Mouse (Mus musculus) embryonic stem cell, embryonic (primary cell): ENCODE measurements at regions not wholly inside any gene's neighbourhood (a gene's known extent, or its start where the extent isn't known, plus 50 kb on each side); places are given as distances from the start of the nearest gene placed in this dataset.

Experiments used
- CTCF ChIA-PET, 4 experiments: fragments of 300-600 bp in 2 of 4; fragments of 350-600 bp in 2 of 4; sonication (Branson Sonifier 250); formaldehyde crosslinking; loops; one replicate each; lab custom pipeline; 2022; ENCODE audit warnings: inconsistent platforms in 2 of 4; lab: Charles Lee
- POLR2A ChIA-PET, 4 experiments: fragments of 300-600 bp in 2 of 4; fragments of 350-600 bp in 2 of 4; sonication (Branson Sonifier 250); formaldehyde crosslinking; loops; one replicate each; lab custom pipeline; 2022; ENCODE audit warnings: antibody characterized with exemption in 4 of 4, inconsistent platforms in 1 of 4; lab: Charles Lee

DNA sequence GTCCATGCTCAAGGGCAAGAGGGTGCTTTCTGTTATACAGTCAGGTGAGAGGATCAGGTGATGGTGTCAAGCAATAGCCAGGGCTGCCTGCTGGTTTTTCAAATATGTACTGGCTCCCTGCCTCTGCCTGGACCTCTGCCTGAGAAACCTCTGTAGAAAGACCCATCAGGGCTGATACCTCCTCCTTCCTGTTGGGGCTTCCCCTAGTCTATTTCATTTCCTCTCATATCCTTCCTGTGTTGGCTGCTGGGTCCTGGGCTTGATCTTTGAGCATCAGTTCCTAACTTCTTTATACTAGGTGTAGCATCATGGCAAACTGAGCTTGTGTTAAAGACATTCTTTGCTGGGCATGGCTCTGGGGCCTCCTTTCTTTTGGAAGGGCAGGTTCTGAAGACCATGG is 89.5 kb downstream of the Tmem38b start:
- CTCF ChIA-PET = interaction anchor here in 2 of 4 experiments (0.7 to 1.0 kb wide), 2 partner anchors 16 to 459 kb away, joined by 3 to 5 read pairs; no protein-coding TSS in a partner anchor
- POLR2A ChIA-PET = interaction anchor here in 1 of 4 experiments (1.1 kb wide), 2 partner anchors 9 to 165 kb away, joined by 3 read pairs; no protein-coding TSS in a partner anchor

DNA sequence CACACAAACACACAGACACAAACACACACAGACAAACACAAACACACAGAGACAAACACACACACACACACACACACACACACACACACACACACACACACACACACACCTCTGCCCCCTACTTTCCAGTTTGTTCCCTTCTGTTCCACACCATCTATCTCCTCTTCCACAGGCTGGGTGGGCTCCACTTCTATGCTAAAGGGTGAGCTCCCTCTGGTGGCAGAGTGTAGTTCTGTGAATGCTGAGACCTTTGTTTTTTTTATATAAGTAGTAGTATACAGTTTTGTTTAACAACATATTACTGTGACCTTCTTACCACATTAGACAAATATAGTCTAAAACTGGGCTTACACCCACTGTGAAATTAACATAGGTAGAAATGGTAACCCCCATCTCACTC is 93.3 kb downstream of the Tmem38b start:
- ChIA-PET CTCF (interaction anchor here (0.6 to 5.7 kb wide), 21 partner anchors 12 to 1811 kb away, joined by 3 to 40 read pairs (median 3); no protein-coding TSS in a partner anchor), POLR2A (interaction anchor here in 2 of 4 experiments (0.6 kb wide), 2 partner anchors 264 to 642 kb away, joined by 3 to 4 read pairs; no protein-coding TSS in a partner anchor)

DNA sequence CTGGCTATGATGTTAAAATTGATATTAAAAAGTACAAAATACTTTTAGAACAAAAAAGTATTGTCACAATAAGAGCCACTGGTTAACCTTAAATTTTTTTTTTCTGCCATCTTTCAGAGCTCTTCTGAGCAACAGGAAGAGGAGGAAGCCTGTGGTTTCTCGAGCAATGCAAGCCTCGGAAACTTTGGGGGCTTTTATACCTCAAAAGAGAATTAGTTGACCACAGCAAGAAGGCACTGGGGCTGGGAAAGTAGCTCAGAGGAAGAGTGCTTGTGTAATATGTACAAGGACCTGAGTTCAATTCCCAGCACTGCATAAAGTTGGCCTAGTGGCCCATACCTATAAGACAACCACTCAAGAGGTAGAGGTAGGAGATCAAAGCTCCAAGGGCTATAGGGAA is 94.7 kb downstream of the Tmem38b start:
- CTCF ChIA-PET = interaction anchor here (0.6 to 5.7 kb wide), 10 partner anchors 11 to 1188 kb away, joined by 3 to 40 read pairs (median 4); no protein-coding TSS in a partner anchor
- POLR2A ChIA-PET = no interaction called here

DNA sequence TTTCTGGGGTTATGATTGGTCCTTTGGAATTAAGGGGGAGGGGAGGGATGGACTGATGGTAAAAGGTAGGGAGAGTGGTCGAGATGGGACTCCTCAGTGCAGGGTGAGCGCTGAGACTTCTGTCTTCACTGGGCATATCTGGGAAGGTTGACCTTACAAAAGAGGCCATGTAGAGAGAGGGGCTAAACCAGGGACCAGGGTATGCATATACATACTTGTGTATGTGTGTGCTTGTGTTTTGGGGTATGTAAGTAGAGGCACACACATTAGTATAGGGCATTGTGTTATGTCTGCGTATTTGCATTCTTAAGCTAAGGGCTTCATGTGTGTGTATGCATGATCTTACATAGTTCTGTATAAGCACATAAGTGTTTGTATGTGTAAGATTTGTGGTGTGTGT is 105.2 kb downstream of the Tmem38b start:
- POLR2A ChIA-PET = interaction anchor here in 3 of 4 experiments (0.5 to 2.2 kb wide), 10 partner anchors 18 to 1354 kb away, joined by 3 to 9 read pairs (median 4); no protein-coding TSS in a partner anchor

DNA sequence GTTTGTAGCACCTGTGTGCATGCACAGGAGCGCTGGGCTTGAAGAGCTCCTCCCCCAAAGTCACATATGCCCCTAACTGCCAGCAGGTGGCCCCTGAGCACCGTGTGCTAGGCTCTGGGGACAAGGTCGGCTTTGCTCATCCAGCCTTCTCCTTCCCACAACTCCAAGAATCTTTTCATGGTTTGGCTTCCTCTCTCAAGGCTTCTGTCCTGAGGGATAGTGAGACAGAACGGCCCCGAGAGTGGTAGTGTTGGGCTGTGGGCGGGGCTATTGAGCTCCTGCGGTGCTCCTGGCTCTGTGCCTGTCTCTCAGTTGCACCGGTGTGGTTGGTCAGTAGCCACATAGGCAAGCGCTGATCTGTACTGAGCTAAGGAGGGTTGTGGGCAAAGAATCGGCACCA is 105.7 kb downstream of the Tmem38b start:
- ChIA-PET POLR2A (interaction anchor here in 3 of 4 experiments (0.5 to 2.2 kb wide), 11 partner anchors 17 to 1353 kb away, joined by 3 to 9 read pairs (median 4); no protein-coding TSS in a partner anchor), CTCF (interaction anchor here (0.5 to 2.2 kb wide), 53 partner anchors 9 to 1309 kb away, joined by 3 to 18 read pairs (median 4); partner anchors contain the start of gene Tal2 (in 1 of the 4))

More for the DNA sequence above, 105.2 kb downstream of the Tmem38b start:
- CTCF ChIA-PET = interaction anchor here (0.5 to 2.2 kb wide), 50 partner anchors 8 to 1309 kb away, joined by 3 to 18 read pairs (median 4); partner anchors contain the start of gene Tal2 (in 1 of the 4)

DNA sequence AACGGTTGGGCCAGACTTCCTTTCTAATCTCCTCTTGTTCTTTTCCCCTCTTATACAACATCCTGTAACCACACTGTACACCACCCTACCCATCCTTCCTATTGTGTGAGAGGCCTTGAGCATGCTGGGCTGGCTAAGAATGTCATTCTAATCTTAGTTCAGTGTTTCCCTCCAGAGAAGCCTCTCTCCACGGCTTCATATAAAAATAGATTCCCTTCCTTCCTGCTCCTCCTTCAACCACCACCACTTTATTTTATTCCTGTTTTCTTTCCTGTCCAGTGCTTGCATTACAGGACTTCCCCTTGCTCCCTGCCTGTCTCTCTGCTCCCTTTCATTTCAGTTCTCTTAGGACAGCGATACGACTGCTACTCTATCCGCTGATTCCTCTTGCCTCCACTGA is 109.5 kb downstream of the Tmem38b start:
- ChIA-PET POLR2A (interaction anchor here in 2 of 4 experiments (1.1 to 1.8 kb wide), 2 partner anchors 15 to 17 kb away, joined by 5 to 6 read pairs; no protein-coding TSS in a partner anchor), CTCF (no interaction called here)

DNA sequence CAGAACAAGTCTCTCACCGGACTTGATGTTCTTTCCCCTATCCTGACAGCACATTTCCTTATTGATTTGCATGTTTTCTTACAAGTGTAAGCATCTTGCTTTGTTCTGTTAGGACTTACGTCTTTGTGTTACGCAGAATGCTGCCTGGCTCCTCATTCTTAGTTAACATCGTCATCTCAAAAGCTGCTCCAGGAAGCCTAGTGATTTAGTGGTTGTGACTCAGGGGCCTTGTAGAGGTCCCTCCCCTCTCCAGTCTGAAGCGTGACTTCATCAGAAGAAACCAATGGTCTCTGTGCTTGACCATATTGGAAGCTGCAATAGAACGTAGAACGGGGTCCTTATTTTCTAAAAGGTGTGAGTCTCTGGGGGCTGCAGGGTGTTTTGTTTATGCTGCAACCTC is 122.9 kb downstream of the Tmem38b start:
- CTCF ChIA-PET = no interaction called here
- POLR2A ChIA-PET = interaction anchor here in 2 of 4 experiments (1.1 to 1.3 kb wide), 2 partner anchors 11 to 17 kb away, joined by 4 to 6 read pairs; no protein-coding TSS in a partner anchor

DNA sequence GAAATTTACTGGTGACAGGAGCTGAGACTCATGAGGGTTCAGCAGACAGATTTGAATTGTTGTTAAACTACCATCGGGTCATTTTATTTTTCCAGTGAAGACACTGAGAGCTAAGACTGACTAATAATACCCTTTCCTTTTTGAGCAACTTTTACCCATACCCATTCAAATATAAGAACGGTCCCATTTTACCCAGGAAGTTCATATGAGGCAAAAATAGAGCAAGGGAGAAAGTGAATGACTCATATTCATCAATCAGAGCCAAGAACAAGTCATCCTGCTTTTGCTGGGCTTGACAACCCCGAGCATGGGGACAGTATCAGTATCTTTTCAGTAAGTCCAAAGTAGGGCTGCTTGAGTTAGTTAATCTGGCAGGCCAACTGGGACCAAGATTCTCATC is 123.3 kb downstream of the Tmem38b start:
- CTCF ChIA-PET = no interaction called here
- POLR2A ChIA-PET = interaction anchor here in 2 of 4 experiments (0.7 to 1.3 kb wide), 3 partner anchors 11 to 21 kb away, joined by 3 to 6 read pairs (median 4); no protein-coding TSS in a partner anchor

DNA sequence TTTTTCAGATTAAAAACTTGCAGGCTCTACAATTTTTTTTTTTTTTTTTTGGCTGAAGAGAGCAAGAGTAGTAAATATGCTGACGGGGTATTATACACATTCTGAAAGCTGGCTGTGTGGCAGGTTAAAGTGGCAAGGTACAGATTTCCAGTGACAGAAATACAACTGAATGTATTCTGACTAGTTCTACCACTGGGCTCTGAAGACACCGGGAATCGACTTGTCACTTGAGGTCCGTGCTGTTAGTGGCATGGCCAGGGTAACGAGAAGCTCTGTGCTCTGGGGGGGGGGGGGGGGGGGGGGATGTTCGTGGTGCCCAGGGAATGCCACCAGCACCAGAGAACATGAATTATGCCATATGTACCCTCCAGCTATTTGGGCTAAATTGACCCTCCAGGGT is 124.7 kb downstream of the Tmem38b start:
- CTCF ChIA-PET = interaction anchor here in 2 of 4 experiments (0.6 to 3.4 kb wide), 4 partner anchors 18 to 122 kb away, joined by 4 to 18 read pairs (median 8); no protein-coding TSS in a partner anchor
- POLR2A ChIA-PET = interaction anchor here (0.6 to 2.3 kb wide), 12 partner anchors 10 to 1745 kb away, joined by 3 to 21 read pairs (median 4); no protein-coding TSS in a partner anchor

DNA sequence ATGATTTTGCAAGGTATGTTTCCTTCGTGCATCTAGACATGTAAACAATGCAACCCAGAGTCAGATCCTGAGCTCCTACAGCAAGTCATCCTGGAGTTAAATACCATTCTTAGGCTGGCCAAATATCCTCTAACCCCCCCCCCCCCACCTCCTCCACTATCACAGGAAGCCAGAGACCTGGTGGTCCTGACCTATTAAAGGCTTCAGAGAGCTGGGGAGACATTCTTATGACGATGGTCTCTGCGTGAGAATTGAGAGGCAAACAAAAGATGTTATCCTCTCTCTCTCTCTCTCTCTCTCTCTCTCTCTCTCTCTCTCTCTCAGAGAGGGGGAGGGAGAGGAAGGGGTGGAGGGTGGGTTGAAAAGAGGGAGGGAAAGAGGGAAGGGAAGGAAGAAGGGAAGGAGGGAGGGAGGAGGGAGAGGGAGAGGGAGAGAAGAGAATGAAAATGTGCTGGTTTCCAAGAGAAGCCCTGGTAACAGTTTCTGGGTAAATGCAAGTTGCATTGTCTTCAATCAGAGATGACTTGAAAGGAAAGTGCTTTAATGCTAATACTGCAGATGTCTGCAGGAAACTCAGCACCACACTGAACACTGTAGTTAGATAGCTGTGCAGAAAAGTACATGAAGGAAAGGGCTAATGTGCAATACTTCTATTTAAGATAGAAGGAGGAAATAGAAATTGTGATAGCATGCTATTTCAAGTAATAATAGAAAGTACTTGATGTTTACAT is 125.3 kb downstream of the Tmem38b start:
- CTCF ChIA-PET = interaction anchor here in 3 of 4 experiments (0.6 to 3.4 kb wide), 6 partner anchors 19 to 121 kb away, joined by 4 to 18 read pairs (median 8); no protein-coding TSS in a partner anchor
- POLR2A ChIA-PET = interaction anchor here (0.6 to 2.5 kb wide), 23 partner anchors 10 to 1744 kb away, joined by 3 to 21 read pairs (median 5); no protein-coding TSS in a partner anchor

DNA sequence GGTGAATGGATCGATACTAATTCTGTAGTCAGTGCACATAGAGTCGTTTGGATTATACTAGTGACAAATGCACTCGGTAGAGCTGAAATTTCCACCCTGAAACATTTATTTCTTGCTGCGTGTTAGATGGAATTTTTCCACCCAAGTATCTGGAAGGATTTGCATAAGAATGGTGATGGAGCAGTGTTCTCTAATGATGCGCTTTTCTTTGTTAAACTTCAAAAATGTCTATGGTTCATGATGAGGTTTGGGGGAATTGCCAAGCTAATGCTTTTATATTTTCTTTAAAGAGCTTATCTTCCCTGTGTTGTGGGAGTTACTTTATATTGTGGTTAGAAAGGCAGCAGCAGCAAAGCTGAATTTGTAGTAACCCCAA is 125.9 kb downstream of the Tmem38b start:
- ChIA-PET CTCF (interaction anchor here in 3 of 4 experiments (0.6 to 3.4 kb wide), 4 partner anchors 19 to 552 kb away, joined by 7 to 18 read pairs (median 8); no protein-coding TSS in a partner anchor), POLR2A (interaction anchor here (0.6 to 2.5 kb wide), 28 partner anchors 10 to 1527 kb away, joined by 3 to 21 read pairs (median 5); no protein-coding TSS in a partner anchor)

DNA sequence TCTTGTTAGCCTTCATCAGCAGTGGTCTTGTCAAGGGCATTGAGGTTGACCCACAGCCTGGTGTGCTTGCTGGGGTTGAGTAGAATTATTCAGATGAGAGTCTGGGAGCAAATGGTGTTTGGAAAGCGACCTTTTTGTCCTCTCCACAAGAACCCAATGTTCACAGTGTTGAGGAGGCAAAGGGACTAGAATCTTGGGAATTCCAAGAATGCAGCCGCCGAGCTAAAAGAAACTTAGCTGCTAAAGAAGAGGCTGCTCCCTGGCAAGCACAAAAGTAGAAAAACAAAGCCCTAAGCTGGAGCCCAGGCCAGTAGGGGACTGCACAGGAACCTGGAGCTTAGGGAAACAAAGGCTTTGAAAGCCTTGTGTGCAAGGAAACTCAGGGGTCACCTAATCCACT is 126.4 kb downstream of the Tmem38b start:
- CTCF ChIA-PET = interaction anchor here in 3 of 4 experiments (0.6 to 3.4 kb wide), 5 partner anchors 18 to 552 kb away, joined by 4 to 18 read pairs (median 8); no protein-coding TSS in a partner anchor
- POLR2A ChIA-PET = interaction anchor here (0.5 to 2.5 kb wide), 31 partner anchors 9 to 1527 kb away, joined by 3 to 21 read pairs (median 4); no protein-coding TSS in a partner anchor

DNA sequence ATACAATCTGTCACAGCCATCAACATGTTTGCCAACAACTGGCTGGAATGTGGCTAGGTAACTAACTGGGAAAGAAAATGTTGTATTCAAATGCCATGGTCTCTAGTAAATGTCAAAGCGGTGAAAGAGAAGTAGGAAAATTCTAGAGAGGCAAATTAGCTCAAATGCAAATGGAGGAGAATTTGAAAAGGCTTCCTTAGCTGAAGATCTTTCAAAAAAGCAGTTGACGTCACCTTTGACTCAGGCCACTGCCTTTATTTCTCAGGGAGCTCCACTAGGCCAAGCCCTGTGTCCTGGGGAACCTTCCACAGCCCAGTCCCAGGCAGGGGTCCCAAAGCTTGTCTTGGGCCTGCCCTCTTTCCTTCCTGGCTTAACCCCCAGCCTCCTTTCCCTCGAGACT is 136.6 kb downstream of the Tmem38b start:
- CTCF ChIA-PET = interaction anchor here in 2 of 4 experiments (0.6 kb wide), 2 partner anchors 23 to 1172 kb away, joined by 3 read pairs; no protein-coding TSS in a partner anchor
- POLR2A ChIA-PET = interaction anchor here in 3 of 4 experiments (0.7 to 3.3 kb wide), 5 partner anchors 10 to 31 kb away, joined by 3 to 9 read pairs (median 6); no protein-coding TSS in a partner anchor

DNA sequence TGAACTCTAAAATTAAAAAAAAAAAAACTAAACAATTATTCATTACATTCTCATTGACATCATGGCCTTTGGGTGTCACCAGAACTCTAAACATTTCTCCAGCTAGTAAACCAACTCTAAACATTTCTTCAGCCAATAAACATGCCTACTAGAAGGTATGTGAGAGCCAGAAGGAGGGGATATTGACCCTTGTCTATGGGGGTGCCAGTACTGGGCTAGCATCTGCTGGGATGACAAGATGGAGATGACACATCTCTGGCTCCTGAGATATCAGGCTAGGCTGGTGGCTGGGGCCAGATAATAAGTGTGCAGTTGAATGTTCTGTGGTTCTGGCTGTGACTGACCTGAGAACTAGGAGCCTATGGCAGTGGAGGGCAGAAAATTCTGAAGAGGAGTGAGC is 144.6 kb downstream of the Tmem38b start:
- CTCF ChIA-PET = interaction anchor here (0.6 to 1.6 kb wide), 14 partner anchors 12 to 545 kb away, joined by 3 to 8 read pairs (median 3); partner anchors contain the start of gene Tal2 (in 1 of the 4)
- POLR2A ChIA-PET = interaction anchor here in 3 of 4 experiments (0.6 to 2.7 kb wide), 9 partner anchors 9 to 1675 kb away, joined by 3 to 10 read pairs (median 5); no protein-coding TSS in a partner anchor

DNA sequence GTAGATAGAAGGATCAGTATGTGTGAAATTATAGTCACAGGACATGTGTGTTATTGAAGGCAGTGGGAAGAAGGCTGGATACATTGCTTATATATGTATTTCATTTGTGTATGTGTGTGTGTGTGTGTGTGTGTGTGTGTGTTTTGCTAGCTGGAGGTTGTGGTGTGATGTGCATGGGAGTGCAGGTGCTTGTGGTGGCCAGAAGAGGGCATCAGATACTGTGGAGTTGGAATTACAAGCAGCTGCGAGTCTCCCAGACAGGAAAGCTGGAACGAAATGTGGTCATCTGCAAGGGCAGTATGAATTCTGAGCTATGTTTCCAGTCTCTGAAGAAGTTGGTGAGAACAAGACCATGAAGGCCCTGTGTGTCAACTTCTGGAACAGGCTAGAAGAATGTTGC is 145.1 kb downstream of the Tmem38b start:
- POLR2A ChIA-PET = interaction anchor here in 3 of 4 experiments (0.6 to 2.7 kb wide), 7 partner anchors 13 to 1675 kb away, joined by 3 to 10 read pairs (median 5); no protein-coding TSS in a partner anchor
- CTCF ChIA-PET = interaction anchor here (0.6 to 1.6 kb wide), 18 partner anchors 13 to 544 kb away, joined by 3 to 17 read pairs (median 3); partner anchors contain the start of gene Tal2 (in 1 of the 4)

DNA sequence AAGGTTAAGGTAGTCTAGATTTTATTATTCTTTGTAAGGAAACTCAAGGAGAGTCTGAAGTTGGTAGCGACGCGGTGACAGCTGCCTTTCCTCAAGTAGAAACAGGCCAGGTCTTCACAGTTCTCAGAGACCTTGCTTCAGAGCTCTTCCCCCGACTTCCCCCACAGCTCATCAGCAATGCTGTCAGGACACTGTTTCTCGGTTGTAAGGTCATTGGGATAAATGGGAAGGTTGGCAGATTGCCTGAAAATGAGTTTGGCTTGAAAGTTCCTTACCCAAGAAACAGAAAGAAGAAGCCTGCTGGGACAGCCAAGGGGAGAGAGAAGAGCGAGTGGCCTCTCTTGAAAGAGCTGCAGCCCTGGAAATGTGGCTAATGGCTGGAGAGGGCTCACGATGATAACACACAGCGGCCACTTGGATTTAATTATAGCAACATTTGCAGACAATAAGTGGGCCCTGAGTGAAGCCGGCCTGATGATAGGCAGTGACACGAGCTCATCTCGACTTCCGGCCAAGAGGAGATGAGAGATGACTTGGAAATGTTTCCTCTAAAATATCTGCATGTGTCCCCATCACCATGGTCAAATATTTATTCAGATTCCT is 150.3 kb downstream of the Tmem38b start:
- ChIA-PET CTCF (interaction anchor here in 1 of 4 experiments (1.1 kb wide), 1 partner anchor 91 kb away, joined by 3 read pairs; no protein-coding TSS in a partner anchor), POLR2A (interaction anchor here in 2 of 4 experiments (0.6 to 3.0 kb wide), 2 partner anchors 15 to 911 kb away, joined by 4 to 9 read pairs; no protein-coding TSS in a partner anchor)
